Mouse (Mus musculus): ENCODE results near the gene Glis3.

Glis3 gene

DNA sequence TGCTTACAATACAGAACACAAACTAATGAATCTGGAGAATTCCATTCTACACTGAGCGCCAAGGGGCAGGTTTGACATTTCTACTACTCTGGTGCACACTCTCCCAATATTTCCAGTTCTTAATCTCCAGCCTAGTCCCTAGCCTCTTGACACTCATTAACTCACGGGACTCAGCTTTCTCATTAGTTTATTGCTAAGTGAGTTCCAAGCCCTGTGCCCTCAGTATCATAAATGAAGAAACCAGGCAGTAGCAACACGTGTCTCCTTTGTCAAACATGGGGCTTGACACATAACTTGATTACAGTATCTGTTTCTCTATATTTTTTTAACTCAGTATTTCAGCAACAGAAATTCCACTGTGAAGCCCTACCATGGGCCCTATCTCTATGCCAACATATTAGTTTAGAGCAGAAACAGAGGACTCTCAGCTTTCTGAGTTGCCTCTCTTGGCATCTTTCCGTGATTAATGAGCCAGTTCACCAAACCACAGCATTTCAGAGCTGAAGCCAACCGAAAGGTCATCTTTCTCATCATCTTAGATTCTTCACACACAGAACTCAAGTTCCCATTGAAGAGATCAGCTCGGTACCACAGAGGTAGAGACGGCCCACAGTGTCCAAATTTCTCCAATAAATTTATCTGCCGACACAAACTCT lies 186.1 kb downstream of the Glis3 start:
- no peak for DNase-seq (ENCODE audit: low read depth, low spot score)

DNA sequence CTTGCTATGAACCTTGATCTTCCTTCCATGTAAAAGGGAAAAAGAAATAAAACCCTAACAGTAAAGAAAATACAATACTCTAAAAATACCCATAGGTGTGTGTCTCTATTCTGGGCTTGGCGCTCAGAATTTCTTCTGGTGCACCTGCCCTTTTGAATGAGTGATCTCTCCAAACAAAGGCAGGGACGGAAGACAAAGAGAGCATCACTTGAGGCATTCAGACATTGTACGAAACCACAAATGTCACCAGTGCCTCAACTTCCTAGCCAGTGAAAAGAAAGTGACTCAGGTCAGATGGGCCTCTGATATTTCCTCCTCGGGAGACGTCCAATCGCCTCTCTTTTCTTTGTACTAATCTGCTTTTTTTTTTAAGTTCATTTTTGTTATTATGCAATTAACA lies 201.8 kb downstream of the Glis3 start:
- DNase-seq (ENCODE audit: low read depth, low spot score): no peak

DNA sequence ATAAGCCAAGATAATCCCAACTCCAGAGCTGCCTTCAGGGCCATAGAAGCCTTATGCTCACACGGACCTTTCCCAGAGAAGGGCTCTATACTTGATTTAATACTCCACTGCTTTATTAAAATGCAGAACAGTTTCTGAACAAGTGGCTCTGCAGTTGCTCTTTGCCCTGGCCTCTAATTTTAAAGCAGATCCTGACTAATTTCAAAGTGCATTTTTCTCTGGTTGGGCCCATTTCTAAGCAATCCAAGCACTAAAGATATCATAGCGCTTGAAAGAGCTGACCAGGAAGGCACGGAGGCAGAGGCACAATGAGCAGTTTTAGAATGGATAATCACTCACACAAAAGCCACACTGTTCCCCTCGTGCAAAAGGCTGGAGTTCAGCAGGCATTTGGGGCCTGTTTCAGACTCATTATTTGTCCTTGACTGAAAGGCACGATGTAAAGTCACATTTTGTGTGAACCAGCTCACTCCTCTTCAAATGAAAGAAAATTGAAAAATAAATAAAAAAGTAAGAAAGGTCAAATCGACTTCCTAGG lies 202.5 kb downstream of the Glis3 start:
- DNase-seq (ENCODE audit: low read depth, low spot score): no peak

DNA sequence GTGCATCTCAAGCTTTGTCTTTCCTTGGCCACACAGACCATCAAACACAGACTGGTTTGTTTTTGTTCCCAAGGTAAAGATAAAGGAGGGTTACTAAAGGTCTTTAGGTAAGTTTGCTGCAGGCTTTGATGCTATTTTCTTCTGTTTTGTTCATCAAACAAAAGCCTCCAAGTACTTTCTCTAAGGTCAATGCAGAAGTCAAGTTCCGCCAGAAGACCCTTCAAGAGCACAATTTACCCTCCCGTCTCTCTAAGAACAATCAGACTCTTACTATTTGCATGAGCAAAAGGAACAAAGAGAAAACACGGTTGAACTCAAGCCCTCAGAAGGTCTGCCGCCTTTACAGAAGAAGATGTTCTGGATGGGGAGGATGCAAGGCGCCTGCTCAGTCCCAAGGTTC lies 206.3 kb downstream of the Glis3 start:
- no peak for DNase-seq (ENCODE audit: low read depth, low spot score)

DNA sequence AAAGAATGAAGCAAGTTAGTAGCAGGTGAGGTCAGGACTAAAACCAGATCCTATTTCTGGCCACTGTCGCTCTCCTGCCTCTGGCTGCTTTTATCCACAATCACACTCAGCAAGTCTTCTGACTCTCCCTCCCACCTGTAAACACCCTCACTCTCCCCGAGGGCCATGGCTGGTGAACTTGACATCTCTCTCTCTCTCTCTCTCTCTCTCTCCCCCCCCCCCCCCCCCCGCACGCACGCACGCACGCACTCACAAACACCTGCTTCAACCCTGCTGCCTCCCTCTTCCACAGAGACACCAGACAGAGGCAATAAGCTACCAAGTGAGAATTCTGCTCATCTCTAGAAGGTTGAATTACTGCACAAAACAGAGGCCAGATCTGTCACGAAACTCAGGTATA lies 208.7 kb downstream of the Glis3 start:
- DNase-seq (ENCODE audit: low read depth, low spot score): no peak

DNA sequence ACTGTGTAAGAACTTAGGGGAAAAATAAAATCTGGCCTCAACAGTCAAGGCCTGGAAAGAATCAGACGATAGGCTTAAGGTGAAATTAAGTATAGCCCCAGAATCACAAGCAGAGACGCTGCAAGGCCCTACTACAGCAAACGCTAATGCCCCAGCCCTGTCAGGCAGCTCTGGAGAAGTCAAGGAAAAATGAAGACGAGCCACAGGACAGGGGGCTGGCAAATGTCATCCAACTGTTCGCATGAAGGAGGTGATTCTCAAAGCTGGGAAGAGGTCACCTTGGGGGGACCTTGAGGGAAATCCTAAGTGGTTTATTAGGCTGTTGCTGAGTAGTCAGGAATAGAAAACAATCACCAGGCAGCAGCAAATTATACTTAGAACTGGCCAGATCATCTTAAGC lies 214.1 kb downstream of the Glis3 start:
- no peak for DNase-seq (ENCODE audit: low read depth, low spot score)

DNA sequence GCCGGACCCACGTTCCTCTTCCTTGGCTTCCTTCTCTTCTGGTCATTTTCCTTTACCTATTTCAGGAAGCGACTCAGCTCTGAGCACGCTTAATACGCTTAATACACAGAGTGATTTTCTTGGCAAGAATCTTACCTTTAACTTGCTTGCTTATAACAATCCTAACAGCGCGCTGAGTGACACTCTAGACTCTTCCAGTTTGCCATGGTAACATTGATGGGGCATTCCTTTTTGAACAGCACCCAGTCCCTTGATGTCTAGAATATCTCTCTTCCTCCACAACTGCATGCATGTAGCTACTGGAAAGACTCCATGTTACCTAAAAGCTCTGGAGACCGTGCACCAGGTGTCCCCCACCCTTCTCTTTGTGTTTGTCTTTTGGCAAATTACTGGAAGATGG lies 225.5 kb downstream of the Glis3 start:
- peak; percentile 27 for DNase-seq (ENCODE audit: low read depth, low spot score)

DNA sequence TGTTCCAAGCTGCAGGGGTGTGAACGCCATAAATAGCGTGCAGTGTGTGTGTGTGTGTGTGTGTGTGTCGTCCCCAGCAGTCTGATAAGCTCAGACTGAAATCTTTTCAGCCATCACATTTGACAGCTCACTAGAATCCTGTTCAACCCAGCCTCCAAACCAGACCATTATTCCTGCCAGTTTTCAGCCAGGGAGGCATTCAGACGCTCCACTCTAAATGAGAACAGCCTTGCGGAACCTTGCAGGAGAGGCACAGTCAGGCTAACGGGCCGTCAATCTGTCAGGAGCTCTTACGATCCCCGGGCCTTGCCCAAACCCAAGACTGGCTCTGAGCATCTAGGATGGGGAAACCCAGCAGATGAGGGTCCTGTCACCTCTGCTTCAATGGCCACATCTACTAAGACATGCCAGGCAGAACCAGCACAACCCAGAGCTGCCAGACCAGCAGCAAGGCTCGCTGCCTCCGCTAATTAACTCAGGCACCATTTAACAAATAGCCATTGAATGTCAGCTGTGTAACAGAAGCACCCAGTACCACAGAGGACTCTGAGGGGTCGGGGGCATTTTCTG lies 226.8 kb downstream of the Glis3 start:
- DNase-seq (ENCODE audit: low read depth, low spot score): peak; percentile 71

DNA sequence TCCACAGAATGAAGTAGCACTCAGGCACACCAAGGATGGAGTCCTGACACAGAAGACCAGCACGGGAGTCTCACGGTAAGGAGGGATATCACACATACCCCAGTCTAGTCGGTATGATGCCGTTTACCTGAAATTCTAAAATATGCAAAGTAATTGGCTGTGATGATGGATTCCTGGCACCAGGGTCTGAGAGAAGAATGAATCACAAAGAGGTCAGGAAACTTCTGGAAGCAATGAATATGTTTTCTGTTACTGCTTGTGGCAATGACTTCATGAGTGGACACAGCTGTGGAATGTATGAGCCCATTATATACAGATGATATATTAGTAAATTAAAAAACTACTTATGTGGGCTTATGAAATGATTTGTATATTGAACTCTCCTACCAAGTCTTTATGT lies 231.1 kb downstream of the Glis3 start:
- no peak for DNase-seq (ENCODE audit: low read depth, low spot score)

DNA sequence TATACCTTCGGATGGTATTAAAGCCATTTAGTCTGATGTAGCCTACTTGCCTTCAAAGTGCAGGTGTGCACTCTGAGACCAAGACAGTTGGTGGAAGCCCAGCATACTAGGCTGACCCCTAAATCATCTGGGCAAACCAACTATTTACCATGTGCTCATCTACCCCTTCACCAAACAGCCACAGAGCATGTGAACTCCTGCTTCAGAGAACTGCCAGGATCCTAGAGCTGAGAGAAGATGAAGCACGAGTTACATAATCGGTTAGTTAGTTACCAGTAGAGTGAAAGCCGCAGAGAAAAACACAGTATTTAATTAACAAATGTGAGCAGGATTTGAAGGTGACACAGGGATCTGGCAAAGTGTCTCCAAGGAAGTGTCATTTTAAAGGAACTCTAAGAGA lies 237.7 kb downstream of the Glis3 start:
- DNase-seq (ENCODE audit: low read depth, low spot score): no peak

DNA sequence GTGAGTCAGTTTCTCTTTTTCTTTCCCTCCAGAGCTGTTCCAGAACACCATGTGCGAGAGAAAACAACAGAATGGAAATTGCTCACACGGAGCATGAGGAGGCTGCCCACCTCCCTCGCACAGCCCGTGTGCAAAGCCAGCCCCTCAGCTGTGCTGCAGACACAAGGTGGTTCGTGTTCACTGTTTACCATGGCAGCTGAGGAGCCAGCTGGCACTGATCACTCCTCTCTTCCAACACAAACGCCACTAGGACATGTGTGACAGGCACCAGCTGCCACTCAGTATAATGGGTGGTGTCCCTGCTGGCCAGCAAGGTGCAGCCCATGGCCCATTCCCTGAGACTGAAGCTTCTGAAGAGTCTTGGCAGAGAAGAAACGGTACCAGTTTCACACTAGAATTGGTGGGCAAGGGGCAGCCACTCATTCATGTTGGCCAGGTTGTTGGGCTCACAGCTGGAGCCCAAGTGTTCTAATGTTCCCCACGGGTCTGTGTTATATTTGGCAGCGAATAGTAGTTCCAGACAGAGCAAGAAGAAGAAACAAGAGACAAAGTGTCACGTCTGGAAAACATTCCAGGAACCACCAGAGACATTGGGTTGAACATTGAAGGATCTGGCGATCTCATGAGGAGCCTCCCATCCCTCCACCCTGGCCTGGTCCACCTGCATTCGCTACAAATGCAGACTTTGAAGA lies 243.3 kb downstream of the Glis3 start:
- peak; percentile 88 for DNase-seq (ENCODE audit: low read depth, low spot score)

DNA sequence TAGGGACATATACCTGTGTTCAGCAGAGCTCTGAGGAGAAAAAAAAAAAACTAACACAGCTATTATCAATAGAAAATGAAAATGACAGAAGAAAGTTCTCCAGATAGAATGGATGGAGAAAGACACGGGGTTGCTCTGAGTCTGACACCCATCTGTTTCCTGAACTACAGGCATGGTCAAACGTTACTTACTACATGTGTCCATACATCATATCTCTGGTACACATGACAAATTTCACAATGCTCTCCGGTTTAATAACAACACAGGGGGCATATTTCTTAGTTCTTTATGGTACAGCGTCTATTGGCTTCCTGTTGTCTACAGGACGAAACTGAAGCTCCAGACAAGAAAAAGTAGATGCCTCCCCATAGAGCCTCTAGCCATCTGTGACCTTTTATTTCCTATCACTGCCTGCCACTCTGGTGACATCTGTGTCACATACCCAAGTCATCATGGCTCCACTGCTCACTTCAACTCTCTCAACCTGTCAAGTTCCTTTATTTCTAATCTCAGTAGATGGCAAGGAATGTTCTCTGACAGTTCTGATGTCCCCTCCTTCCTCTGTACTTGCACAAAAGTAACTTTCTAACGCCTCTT lies 251.6 kb downstream of the Glis3 start:
- DNase-seq (ENCODE audit: low read depth, low spot score): no peak

DNA sequence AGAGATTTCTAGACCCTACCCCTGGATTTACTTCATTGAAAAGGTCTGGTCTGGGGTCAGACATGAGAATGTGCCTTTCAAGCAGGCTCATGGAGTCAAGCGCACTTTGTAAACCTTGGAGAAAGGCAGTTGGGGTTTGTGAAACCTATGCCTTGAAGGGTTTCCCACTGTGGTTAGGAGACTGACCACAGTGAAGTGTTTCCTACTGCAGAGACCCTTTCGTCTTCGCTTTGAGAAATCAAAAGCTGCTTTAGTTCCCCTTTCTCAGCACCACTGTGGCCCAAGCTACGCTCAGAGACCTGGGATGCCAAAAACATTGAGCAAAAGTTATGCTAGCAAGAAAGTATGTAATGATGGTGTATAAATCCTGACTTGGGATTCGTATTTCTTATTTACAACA lies 255.7 kb downstream of the Glis3 start:
- DNase-seq (ENCODE audit: low read depth, low spot score): no peak

DNA sequence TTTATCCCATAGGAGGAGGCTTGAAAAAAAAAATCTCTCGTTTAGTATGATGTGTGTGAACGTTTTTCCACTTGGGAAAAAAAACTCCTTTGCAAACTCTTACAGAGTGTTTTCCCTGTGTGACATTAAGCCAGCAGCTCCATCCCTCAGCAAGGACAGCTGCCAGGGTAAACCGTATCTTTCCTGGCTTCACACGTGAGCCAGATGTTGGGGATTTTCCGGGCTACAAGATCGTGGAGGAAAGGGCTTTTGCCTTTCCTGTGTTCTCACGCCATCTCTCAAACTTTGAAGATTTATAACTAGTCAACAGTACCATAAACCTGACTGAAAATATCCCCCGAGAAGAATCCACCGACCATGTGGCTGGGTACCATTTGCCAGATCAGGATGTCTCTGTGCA lies 256.9 kb downstream of the Glis3 start:
- no peak for DNase-seq (ENCODE audit: low read depth, low spot score)

DNA sequence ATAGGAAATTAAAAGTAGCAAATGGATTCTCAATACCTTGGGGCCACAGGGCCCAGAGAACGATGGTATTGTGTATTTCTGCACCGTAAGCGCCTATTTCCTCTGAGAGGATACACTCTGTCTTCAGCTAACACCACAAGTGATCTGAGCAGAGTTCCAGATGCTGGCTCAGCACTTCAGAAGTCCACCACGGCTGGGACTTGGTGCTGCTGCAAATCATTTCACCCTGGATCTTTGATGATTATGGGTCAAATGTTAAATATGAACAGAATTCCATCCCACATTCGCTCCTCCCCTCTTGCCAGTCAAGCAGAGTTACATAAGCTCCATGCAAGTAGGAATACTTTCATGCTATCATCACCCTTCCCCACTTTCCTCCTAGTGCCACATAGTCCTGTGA lies 263.8 kb downstream of the Glis3 start:
- DNase-seq (ENCODE audit: low read depth, low spot score): no peak

DNA sequence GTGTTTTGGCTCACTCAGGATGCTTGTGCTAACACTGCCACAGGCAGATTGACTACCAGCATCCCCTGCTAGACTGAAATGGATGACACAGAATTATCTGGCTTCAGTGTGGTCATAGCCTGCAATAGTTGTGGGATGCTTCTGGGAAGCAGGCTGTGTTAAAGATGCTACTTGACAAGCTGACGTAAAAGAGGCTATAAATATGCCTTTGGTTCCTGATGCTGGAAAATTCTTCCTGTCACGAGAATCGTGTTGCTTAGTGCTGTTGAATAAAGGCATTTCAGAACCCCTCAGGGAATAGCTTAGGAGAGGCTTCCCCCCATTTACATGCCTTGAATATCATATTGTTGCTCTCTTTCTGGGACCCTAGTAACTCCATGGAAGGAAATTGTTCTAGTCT lies 271.1 kb downstream of the Glis3 start:
- peak; percentile 35 for DNase-seq (ENCODE audit: low read depth, low spot score)

DNA sequence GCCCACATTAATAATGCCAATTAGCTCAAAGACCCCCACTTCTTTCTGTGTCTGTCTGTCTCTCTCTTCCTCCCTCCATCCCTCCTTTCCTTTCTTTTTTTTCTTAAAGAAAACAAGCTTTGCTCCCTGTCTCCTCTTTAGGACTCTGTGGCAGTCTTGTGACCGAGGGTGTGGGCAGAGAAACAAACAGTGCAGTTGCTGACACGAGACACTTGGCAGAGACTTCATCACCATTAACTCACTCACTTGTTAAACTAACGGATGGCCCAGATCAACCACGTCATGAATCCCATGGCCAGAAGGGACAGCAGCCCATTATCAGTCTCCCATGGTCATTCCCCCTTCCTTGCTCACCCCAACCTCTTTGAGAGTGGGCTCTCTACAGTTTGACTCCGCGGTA lies 276.9 kb downstream of the Glis3 start:
- no peak for DNase-seq (ENCODE audit: low read depth, low spot score)

DNA sequence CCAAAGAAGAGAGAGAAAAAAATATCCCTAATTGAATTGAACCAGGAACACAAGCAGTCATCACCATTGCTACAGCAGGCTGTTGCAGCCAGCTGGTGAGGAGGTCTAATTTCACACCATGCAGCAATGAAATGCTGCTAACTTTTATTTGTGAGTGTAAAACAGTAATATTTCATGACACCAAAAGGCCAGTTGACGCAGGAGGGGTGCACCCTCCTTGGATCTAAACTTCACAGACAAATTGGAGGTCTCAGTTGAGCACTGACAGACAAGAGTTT lies 284.4 kb downstream of the Glis3 start:
- no peak for DNase-seq (ENCODE audit: low read depth, low spot score)

DNA sequence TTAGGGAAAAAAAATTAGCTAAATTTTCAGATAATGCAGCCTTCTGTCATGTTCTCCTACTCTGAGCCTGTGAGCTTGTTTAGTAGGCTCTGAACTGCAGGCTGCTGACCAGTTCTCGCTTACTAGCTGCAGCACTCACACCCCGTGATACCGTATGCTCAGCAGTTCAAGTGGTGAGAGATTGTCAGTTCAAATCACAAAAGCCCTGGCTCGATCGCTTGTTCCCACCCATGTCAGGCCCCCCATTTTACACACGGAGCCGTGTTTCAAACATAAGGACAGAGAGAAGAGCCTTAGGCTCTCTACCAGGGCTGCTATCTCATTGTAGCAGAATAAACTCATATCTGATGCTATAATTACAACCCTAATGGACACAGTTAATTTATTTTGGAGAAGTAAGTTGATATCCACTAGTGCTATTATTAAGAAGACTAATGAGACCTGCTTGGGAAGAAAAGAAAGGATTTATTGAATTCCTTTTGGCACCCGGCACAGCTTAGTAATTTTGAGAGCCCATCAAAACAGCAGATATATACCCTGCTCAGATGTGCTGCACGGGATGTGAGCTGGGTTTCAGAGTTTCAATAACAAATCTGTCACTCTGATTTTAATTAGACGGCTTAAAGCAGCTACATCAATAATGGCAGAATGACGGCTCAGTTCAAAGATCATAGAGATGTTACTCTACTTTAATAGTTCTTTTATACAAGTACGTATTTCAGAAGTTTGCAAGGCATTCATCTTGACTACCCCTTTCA lies 284.9 kb downstream of the Glis3 start:
- peak; percentile 39 for DNase-seq (ENCODE audit: low read depth, low spot score)

DNA sequence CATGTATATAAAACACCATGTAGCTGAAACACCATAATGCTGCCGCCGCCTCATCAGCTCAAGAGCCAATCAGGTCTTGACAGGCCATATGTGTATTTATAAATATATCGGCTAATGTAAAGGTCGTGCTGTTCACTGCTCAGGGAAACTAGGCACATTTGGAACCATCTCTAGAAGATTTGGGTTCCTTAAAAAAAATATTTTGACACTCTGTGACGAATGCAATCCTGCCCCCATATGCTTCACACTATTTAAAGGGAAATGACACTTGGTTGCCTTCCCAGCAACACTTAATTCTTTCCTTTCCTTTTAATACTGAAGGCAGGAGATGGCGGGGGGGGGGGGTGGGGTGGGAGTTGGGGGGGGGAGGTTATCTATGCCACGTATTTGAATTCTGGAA lies 286.1 kb downstream of the Glis3 start:
- no peak for DNase-seq (ENCODE audit: low read depth, low spot score)

DNA sequence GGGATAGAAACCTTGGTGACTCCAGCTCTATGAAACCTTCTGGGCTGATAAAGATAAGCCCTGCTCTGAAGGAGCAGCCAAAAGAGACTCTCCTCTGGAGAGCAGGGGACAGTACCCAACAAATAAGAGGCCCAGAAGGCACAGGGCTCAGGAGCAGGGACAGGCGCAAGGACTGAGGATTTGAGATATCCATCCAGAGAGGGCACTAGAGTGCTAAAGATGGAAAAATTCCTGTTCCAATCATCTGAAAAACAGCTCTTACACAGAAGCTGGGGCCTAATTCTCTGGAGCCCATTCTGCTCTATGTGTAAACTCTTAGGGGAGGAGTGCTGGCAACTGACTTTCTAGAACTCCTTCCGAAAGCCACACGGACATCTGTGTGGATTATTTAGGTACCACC lies 287.0 kb downstream of the Glis3 start:
- peak; percentile 54 for DNase-seq (ENCODE audit: low read depth, low spot score)

DNA sequence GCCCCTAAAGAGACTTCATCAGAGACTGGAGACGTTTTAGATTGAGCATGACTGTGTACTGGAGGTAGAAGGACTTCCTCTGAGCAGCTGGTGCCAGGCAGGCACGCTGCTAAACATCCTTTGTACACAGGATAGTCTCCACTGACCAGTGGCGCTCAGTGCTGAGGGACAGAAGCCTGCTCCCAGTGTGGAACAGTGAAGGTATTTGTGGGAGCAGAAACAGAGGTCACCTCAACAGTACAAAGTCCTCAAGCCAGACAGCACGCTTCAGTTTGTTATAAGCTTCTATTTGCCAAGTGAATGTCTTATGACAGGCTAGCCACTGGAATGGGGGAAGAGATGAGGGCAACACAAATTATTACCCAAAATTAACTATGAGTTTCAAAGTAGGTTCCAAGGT lies 289.0 kb downstream of the Glis3 start:
- no peak for DNase-seq (ENCODE audit: low read depth, low spot score)

Measured in brain, adult 2 months (tissue).